ENCODE assay signal across 10 mouse cellular contexts in the genomic region with DNA sequence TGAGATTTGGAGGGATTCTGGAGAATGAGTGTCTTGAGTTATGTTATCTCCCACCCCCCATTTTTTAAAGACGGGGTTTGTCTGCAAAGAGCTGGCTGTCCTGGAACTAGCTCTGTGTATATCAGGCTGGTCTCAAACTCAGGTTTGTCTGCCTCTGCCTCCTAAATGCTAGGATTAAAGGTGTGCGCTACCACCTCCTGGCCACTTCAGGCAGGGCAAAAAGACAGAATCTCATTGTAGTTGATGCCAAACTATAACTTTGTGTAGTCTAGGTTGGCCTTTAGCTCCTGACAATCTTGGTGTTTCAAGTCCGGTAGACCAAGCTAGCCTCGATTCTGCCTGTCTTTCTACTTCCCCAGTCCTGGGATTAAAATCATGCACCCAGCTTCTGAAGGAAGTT. TPM values are rescaled to one million over a fixed set of nuclear protein-coding genes. Genes with fewer than 3 reads are reported as not detected.
DNase-seq lines count a peak whose midpoint lies in the region; ATAC-seq and TF ChIP-seq lines count a peak whose summit lies in the region.
"Had no signal": no experiment of that assay in that cellular context is flagged by ENCODE, and none has a peak within 500 bp of the region (broad histone marks: within the 10 kb centered on the region; RNA-seq: fewer than 3 reads in every experiment).

No protein-coding gene starts in this region.

- CTCF ChIA-PET in Patski (lab: Charles Lee), result interaction anchor here (0.7 to 2.0 kb wide), 7 partner anchors 56 to 145 kb away, joined by 3 to 11 read pairs (median 4); no protein-coding TSS in a partner anchor

- no peak overlapping the region for H3K4me2 ChIP-seq in kidney, embryonic 15.5 days
- no peak overlapping the region for H3K4me2 ChIP-seq in liver, embryonic 16.5 days (ENCODE audit: low read depth, low read length)
- no peak overlapping the region for H3K4me2 ChIP-seq in intestine, embryonic 15.5 days (replicated peaks)
- H3K4me2 ChIP-seq: forebrain, embryonic 15.5 days; hindbrain, embryonic 12.5 days had no signal

- ATAC-seq in kidney, embryonic 15.5 days (replicated peaks; ENCODE audit: low FRiP score), result no peak
- ATAC-seq in Patski, result no peak
- ATAC-seq in liver, embryonic 16.5 days (ENCODE audit: low read depth), result peak; percentile 43; the same call in 1 of the 2 replicates
- ATAC-seq in granulocyte monocyte progenitor cell, adult 5-6 weeks (replicated peaks; ENCODE audit: poor library complexity, severe bottlenecking), result no peak
- no peak for ATAC-seq in intestine, embryonic 15.5 days
- ATAC-seq in erythroblast, adult 5-6 weeks (replicated peaks; ENCODE audit: low FRiP score, poor library complexity, severe bottlenecking), result no peak
- ATAC-seq: forebrain, embryonic 15.5 days had no signal

- no peak overlapping the region for H3K9ac ChIP-seq in kidney, embryonic 15.5 days
- no peak overlapping the region for H3K9ac ChIP-seq in liver, embryonic 16.5 days (ENCODE audit: low read depth, low read length)
- H3K9ac ChIP-seq in intestine, embryonic 15.5 days, result no peak overlapping the region
- H3K9ac ChIP-seq: forebrain, embryonic 15.5 days; hindbrain, embryonic 12.5 days had no signal

- 85% methylated on average over 4 of the region's 4 CpGs for WGBS in kidney, embryonic 15.5 days
- WGBS in liver, embryonic 16.5 days (ENCODE audit: insufficient replicate concordance), result 71% methylated on average over 4 of the region's 4 CpGs
- 86% methylated on average over 4 of the region's 4 CpGs for WGBS in intestine, embryonic 15.5 days

- H3K27ac ChIP-seq in kidney, embryonic 15.5 days, result no peak overlapping the region
- H3K27ac ChIP-seq in liver, embryonic 16.5 days (ENCODE audit: low read length), result no peak overlapping the region
- H3K27ac ChIP-seq in intestine, embryonic 15.5 days, result no peak overlapping the region
- H3K27ac ChIP-seq: forebrain, embryonic 15.5 days; hindbrain, embryonic 12.5 days had no signal

- TF ChIP-seq CTCF in Patski (IDR thresholded peaks at IDR 0.05), result peak; percentile 71

- POLR2A ChIA-PET in Patski (lab: Charles Lee), result interaction anchor here (0.6 kb wide), 1 partner anchor 41 kb away, joined by 3 read pairs; no protein-coding TSS in a partner anchor

- H3K4me1 ChIP-seq in kidney, embryonic 15.5 days, result 0 out of 2 replicates have a peak, but pooled peaks cover under 1% of the 10 kb centered on the region
- H3K4me1 ChIP-seq in liver, embryonic 16.5 days (ENCODE audit: control insufficient read depth, low read depth, low read length), result peaks cover 4% of the 10 kb centered on the region
- H3K4me1 ChIP-seq in intestine, embryonic 15.5 days (replicated peaks), result no peaks in the 10 kb centered on the region
- H3K4me1 ChIP-seq: forebrain, embryonic 15.5 days; hindbrain, embryonic 12.5 days had no signal

- H3K4me3 ChIP-seq in kidney, embryonic 15.5 days (replicated peaks), result no peak overlapping the region
- H3K4me3 ChIP-seq in liver, embryonic 16.5 days (ENCODE audit: low read depth, low read length), result no peak overlapping the region
- no peak overlapping the region for H3K4me3 ChIP-seq in intestine, embryonic 15.5 days (replicated peaks)
- H3K4me3 ChIP-seq: forebrain, embryonic 15.5 days; hindbrain, embryonic 12.5 days had no signal

- H3K36me3 ChIP-seq in kidney, embryonic 15.5 days, result no peaks in the 10 kb centered on the region
- no peaks in the 10 kb centered on the region for H3K36me3 ChIP-seq in liver, embryonic 16.5 days (ENCODE audit: control insufficient read depth, insufficient read depth)
- H3K36me3 ChIP-seq in intestine, embryonic 15.5 days, result no peaks in the 10 kb centered on the region
- H3K36me3 ChIP-seq: forebrain, embryonic 15.5 days; hindbrain, embryonic 12.5 days had no signal

- in situ Hi-C loops in Patski (cut with MboI; ENCODE audit: low pct_unique_long_range_greater_than_20kb), result loop anchor here (5.0 kb wide), 1 partner anchor 138 kb away; no protein-coding TSS in a partner anchor

- H3K27me3 ChIP-seq in kidney, embryonic 15.5 days, result no peaks in the 10 kb centered on the region
- peaks cover 23% of the 10 kb centered on the region for H3K27me3 ChIP-seq in Patski
- H3K27me3 ChIP-seq in liver, embryonic 16.5 days (ENCODE audit: control insufficient read depth, insufficient read depth, low read depth, low read length), result no peaks in the 10 kb centered on the region
- no peaks in the 10 kb centered on the region for H3K27me3 ChIP-seq in intestine, embryonic 15.5 days (replicated peaks)
- H3K27me3 ChIP-seq: forebrain, embryonic 15.5 days; hindbrain, embryonic 12.5 days had no signal

- DNase-seq in kidney, adult 18-20 months, result peak; percentile 12
- peak; percentile 49 for DNase-seq in A20 (ENCODE audit: low read depth, low spot score)
- no peak for DNase-seq in Patski (ENCODE audit: low read depth, low spot score)

- H3K9me3 ChIP-seq in kidney, embryonic 15.5 days (replicated peaks), result no peaks in the 10 kb centered on the region
- no peaks in the 10 kb centered on the region for H3K9me3 ChIP-seq in liver, embryonic 16.5 days (replicated peaks; ENCODE audit: control insufficient read depth, low read length)
- no peaks in the 10 kb centered on the region for H3K9me3 ChIP-seq in intestine, embryonic 15.5 days
- H3K9me3 ChIP-seq: forebrain, embryonic 15.5 days; hindbrain, embryonic 12.5 days had no signal

RNA-seq across cellular contexts. Expression of gene Cecr2, which starts 8.7 kb away (rescaled TPM):
- polyA plus RNA-seq in kidney, embryonic 15.5 days (2015; fragmentation: Nextera tagmentation; extraction: Ambion mirVana), result 5.9 and 6.7 TPM in 2 replicates
- 2.7 TPM for polyA plus RNA-seq in Patski (2021)
- polyA plus RNA-seq in liver, embryonic 16.5 days (2015; fragmentation: Nextera tagmentation; extraction: Ambion mirVana), result 4.9 and 6.0 TPM in 2 replicates
- 0.15 TPM in 1 of 2 replicates, not detected in the other for total RNA-seq in granulocyte monocyte progenitor cell, adult 5-6 weeks (2014; fragmentation: Nextera tagmentation)
- total RNA-seq in granulocyte monocyte progenitor cell, adult 5-6 weeks (2017), result not detected in 2 replicates
- polyA plus RNA-seq in intestine, embryonic 15.5 days (2015; fragmentation: Nextera tagmentation; extraction: Ambion mirVana), result 0.88 and 1.2 TPM in 2 replicates
- total RNA-seq in erythroblast, adult 5-6 weeks (2015; ENCODE audit: low replicate concordance), result 13.1 and 19.2 TPM in 2 replicates
- 17.0 and 25.6 TPM in 2 replicates for total RNA-seq in erythroblast, adult 5-6 weeks (2017; ENCODE audit: low replicate concordance)
